Mouse (Mus musculus): Measurements from ENCODE around the gene Olfr1495.
"Not testable (repeated sequence)": the region's sequence is repeated elsewhere in the genome, so short reads cannot be mapped to it uniquely, and the experiment has no call there.

Olfr1495 gene

DNA sequence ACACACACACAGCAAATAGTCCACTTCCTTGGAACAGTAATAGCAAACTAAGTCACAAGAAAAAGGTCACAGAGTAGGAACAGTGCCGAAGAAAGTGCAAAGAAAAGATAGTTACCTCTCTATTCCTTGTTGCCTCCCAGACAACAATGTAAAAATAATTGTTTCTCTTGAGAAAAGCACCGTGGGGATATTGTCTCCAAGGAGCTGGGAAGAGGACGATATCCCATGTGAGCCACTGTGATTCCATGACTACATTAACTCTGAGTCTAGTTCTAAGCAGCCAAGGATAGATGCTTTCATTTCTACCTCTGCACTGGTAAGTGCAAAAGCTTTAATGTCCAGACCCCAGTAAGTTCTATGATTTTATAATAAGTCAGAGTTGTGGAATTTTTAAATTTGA is at the start of gene Olfr1495:
Gene Olfr1495 (plus strand): TSS at position 301 of the 400 bp plus-strand sequence.
- DNase-seq (ENCODE audit: extremely low read depth, insufficient read length, low spot score) = no peak

DNA sequence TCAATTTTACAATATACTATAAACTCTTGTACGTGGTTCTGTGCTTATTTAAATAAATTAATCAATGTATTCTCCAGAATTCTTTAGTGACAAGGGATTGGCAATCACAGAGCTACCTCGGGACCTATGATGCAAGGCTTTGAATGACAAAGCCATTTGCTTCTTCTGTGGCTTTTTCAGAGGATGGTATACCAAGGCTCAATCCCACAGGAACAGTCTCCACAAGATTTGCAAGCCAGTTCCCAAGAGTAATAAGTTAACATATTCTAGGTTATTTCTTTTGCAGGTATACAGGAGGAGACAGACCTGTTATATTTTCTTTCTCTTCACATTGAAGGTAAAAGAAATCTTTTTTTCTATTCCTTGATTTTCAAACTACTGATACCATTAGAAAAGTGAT is 41.4 kb upstream of the Olfr1495 start, which contains the start of gene Olfr1493-ps1:
Gene Olfr1493-ps1 (plus strand): TSS at position 301 of the 400 bp plus-strand sequence.
- DNase-seq (ENCODE audit: extremely low read depth, insufficient read length, low spot score) = no peak

DNA sequence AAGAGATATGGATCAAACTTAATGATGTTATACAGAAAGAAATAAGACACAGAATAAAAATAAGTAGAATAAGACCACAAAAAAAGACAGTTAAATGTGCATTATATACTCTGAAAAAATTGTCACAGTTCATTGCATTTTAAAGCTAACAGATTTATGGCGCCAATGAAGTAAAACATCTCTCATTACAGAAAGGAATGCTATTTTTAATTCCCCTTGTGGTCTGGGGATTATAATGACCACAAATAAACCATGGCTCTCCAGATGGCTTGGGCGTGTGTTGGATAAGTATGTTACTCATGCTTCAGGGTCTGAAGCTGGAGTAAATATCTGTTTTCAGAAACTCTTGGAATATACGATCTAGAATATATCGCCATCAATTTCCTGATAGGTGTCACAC is 25.0 kb upstream of the Olfr1495 start, which contains the start of gene Olfr1494:
Gene Olfr1494 (plus strand): TSS at position 301 of the 400 bp plus-strand sequence.
- no peak for DNase-seq (ENCODE audit: extremely low read depth, insufficient read length, low spot score)

DNA sequence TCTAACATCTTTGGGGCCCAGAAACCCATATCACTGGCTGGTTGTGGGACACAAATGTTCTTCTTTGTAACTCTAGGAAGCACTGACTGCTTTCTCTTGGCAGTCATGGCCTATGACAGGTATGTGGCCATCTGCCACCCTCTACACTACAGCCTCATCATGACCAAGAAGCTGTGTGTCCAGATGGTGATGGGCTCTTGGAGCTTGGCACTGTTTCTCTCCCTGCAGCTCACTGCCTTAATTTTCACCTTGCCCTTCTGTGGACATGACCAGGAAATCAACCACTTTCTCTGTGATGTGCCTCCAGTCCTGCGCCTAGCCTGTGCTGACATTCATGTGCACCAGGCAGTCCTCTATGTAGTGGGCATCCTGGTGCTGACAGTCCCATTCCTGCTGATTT is 15.0 kb upstream of the Olfr1495 start:
- no peak for DNase-seq (ENCODE audit: extremely low read depth, insufficient read length, low spot score)

DNA sequence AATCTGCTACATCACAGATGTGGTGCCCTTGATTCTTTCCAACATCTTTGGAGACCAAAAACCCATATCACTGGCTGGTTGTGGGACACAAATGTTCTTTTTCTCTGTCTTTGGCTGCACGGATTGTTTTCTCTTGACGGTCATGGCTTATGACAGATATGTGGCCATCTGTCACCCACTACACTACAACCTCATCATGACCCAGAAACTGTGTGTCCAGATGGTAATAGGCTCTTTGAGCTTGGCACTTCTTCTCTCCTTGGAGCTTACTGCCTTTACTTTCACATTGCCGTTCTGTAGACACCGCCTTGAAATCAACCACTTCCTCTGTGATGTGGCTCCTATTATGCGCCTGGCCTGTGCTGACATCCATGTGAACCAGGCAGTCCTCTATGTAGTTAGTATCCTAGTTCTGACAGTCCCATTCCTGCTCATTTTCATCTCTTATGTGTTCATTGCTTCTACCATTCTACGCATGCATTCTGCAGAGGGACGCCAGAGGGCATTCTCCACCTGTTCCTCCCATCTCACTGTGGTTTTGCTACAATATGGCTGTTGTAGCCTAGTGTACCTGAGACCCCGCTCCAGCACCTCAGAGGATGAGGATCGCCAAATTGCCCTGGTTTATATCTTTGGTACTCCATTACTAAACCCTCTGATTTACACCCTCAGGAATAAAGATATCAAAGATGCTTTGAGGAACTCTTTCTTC is 4.3 kb downstream of the Olfr1495 start:
- no peak for DNase-seq (ENCODE audit: extremely low read depth, insufficient read length, low spot score)

DNA sequence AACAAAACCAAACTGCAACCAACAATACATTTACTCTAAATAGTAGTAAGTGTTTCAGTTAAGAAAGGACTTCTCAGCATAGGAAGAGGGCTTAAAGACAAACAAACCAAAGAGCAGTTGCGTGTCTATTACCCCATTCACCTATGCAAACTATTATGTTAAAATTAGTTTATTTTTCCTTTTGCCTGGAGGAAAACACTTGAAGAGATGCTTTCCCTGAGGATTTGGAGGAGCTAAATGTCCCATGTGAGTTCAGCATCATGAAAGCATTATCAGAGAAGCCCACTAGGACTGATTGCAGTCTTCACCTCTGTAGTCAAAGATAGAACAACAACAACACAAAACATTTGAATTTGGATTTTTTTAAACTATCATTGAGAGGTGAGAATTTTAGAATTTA is 13.2 kb downstream of the Olfr1495 start, which contains the start of gene Olfr1496:
Gene Olfr1496 (plus strand): TSS at position 301 of the 400 bp plus-strand sequence.
- DNase-seq (ENCODE audit: extremely low read depth, insufficient read length, low spot score) = no peak

DNA sequence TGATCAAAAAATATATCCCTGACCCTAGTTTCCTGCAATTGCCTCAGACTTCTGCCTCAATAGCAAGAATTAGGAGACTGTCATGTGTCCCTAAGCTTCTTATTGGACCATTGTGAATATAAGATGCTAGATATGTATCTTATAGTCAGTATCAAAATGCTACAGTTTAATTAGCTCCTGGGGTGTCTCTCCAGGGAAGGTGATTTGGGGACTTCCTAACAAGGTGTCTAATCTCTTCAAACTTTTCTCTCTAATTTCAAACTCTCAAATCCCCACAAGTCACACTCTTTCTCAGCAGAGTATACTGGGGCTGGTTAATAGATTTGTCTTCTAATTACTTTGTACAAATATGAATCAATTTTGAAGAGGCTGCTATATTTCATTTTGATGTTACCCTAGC is 33.7 kb downstream of the Olfr1495 start, which contains the start of gene Olfr1497:
Gene Olfr1497 (minus strand): TSS at position 101 of the 400 bp plus-strand sequence.
- no peak for DNase-seq (ENCODE audit: extremely low read depth, insufficient read length, low spot score)

DNA sequence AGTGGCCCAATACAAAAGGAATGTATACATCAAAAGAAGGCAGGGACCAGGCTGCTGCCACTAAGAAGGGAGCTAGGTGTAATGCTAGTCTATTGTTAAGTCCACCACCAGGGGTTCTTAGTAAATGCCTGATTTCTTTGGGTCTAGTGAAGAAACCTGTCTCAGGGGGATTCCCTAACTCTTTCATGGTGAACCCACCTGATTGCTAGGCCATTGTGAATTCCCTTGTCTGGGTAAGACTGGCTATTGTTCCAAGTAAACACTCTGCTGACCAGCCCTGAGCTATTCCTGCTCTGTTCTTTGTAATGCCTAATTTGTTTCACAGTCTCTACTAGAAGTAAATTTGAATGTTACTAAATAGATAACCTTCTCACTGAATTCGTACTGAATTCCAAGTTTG is 41.1 kb downstream of the Olfr1495 start:
- not testable (repeated sequence) for DNase-seq (ENCODE audit: extremely low read depth, insufficient read length, low spot score)

DNA sequence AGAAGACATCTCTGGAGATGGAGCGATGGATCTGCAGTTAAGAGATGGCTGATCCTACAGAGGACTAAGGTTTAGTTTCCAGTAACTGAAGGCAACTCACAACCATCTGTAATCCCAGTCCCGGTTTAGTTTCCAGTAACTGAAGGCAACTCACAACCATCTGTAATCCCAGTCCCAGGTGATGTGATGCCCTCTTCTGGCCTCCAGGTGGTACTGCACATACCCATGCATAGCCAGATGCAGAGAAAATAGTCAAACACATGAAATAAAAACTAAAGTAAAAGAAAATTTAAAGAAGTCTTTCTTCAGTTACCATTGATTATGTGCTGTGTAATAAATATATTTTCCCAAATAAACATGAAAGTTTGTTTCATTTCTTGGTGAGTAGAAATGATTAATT is 48.4 kb downstream of the Olfr1495 start:
- no peak for DNase-seq (ENCODE audit: extremely low read depth, insufficient read length, low spot score)

DNA sequence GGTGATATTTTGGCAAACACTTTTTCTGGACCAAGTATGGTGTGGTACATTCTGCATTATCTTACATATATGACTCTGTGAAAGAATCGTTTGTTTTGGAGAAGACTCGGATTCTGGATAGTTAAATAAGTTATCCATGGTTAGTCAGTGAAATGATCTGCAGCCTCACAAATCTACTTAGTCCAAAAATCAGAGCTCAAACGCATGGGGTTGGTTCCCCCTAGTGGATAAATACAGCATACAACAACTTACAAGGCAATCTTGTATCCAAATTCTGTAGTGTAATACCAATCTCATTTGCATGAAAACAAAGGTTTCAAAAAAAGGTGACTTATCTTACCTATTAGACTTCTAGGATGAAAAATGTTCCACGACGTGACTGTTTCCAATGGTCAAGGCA is 54.4 kb downstream of the Olfr1495 start:
- DNase-seq (ENCODE audit: extremely low read depth, insufficient read length, low spot score) = no peak

DNA sequence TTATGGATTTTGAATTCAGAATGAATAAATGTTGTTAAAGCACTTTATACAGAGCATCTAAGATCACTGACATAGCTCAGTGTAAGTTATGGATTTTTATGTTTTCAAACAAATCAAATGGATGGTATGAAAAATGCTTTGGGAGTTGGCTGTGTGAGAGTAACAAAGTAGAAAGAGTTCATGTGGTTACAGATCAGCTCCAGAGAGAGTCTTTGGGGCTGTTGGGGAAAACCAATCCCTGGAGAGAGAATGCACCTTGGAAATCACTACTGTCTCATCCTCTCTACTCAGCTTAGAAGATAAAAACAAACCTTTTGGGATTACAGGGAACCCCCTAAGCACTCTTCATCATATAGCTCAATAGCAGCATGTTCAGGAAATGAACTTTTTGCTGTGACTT is 54.9 kb downstream of the Olfr1495 start, which contains the start of gene Olfr1499:
Gene Olfr1499 (minus strand): TSS at position 101 of the 400 bp plus-strand sequence.
- DNase-seq (ENCODE audit: extremely low read depth, insufficient read length, low spot score) = no peak
